In the genomic region with DNA sequence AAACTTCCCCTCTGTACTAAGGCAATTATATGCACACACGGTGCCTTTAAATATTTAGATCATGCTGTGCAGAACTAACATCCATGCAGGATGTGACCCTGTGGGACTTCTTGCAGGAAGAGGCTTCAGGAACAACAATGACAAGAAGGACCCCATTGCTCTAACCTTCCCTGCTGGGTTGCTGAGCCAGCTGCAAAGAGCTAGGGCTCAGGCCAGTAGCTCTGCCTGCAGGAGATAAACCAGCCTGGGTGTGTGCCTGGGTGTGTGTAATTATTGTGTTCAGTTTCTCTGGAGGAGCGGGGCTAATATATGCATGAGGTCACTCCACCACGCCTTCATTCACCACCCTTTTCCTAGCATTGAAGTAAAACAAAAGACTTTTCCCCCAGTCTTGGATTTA, we compare ENCODE assay signal across 12 mouse cellular contexts. TPM values are rescaled to one million over a fixed set of nuclear protein-coding genes. Genes with fewer than 3 reads are reported as not detected.
DNase-seq lines count a peak whose midpoint lies in the region; ATAC-seq and TF ChIP-seq lines count a peak whose summit lies in the region.
"Had no signal": no experiment of that assay in that cellular context is flagged by ENCODE, and none has a peak within 500 bp of the region (broad histone marks: within the 10 kb centered on the region; RNA-seq: fewer than 3 reads in every experiment).

No protein-coding gene starts in this region.

- no peak for ATAC-seq in heart, embryonic 11.5 days (replicated peaks; ENCODE audit: insufficient number of reproducible peaks, low FRiP score, low TSS enrichment)
- ATAC-seq: activated CD4-positive, CD25-positive, alpha-beta regulatory T cell, adult 4 months had no signal

- no peak for TF ChIP-seq POLR2A in brain, embryonic 14.5 days (IDR thresholded peaks at IDR 0.05; ENCODE audit: borderline replicate concordance, extremely low read depth, insufficient read depth, insufficient read length, poor library complexity, severe bottlenecking)

- H3K36me3 ChIP-seq in heart, embryonic 11.5 days (ENCODE audit: control insufficient read depth, insufficient read depth, low read length): no peaks in the 10 kb centered on the region
- H3K36me3 ChIP-seq: limb, embryonic 12.5 days had no signal

- no peak overlapping the region for H3K4me3 ChIP-seq in heart, embryonic 11.5 days (ENCODE audit: low read depth, low read length)
- H3K4me3 ChIP-seq: limb, embryonic 12.5 days had no signal

- intact Hi-C loops in gastrocnemius, postnatal 36 days (cut with DNase I): no loop called here

- 33% methylated on average over 3 of the region's 3 CpGs for WGBS in heart, embryonic 11.5 days (ENCODE audit: insufficient replicate concordance)

- H3K4me1 ChIP-seq in heart, embryonic 11.5 days (ENCODE audit: control insufficient read depth, insufficient read depth, low read length): no peaks in the 10 kb centered on the region

- H3K27me3 ChIP-seq in heart, embryonic 11.5 days (ENCODE audit: control insufficient read depth, insufficient read depth, low read length): no peaks in the 10 kb centered on the region
- H3K27me3 ChIP-seq: limb, embryonic 12.5 days had no signal

- no peak overlapping the region for H3K27ac ChIP-seq in heart, embryonic 11.5 days (ENCODE audit: low read depth, low read length)
- H3K27ac ChIP-seq: limb, embryonic 12.5 days had no signal

- no peak overlapping the region for H3K9ac ChIP-seq in heart, embryonic 11.5 days (ENCODE audit: low read depth, low read length)
- H3K9ac ChIP-seq: limb, embryonic 12.5 days had no signal

- H3K4me2 ChIP-seq in heart, embryonic 11.5 days: no peak overlapping the region
- H3K4me2 ChIP-seq: limb, embryonic 12.5 days had no signal

- TF ChIP-seq CTCF in brain, embryonic 14.5 days (IDR thresholded peaks at IDR 0.05; ENCODE audit: borderline replicate concordance, extremely low read depth, insufficient read depth, insufficient read length): no peak

- no peaks in the 10 kb centered on the region for H3K9me3 ChIP-seq in heart, embryonic 11.5 days (replicated peaks; ENCODE audit: control insufficient read depth, low read length)
- H3K9me3 ChIP-seq: limb, embryonic 12.5 days had no signal

- DNase-seq in heart, adult 18-20 months: peak; percentile 13 to 58
- DNase-seq in brain, embryonic 14.5 days (ENCODE audit: low read depth): peak; percentile 52
- DNase-seq in heart, postnatal 4 days: peak; percentile 32
- peak; percentile 28 for DNase-seq in mesoderm, embryonic 11.5 days (ENCODE audit: low read depth, low spot score)
- no peak for DNase-seq in c-Kit-positive CD71-positive TER-119-positive erythroid progenitor cells, embryonic 14.5 days (ENCODE audit: low spot score)
- no peak for DNase-seq in urinary bladder, postnatal 36 days (ENCODE audit: low spot score in 2 of 2)
- DNase-seq in gastrocnemius, postnatal 36 days: no peak

RNA-seq across cellular contexts. Expression of gene Iyd, which starts 51.8 kb away (rescaled TPM):
- total RNA-seq in heart, adult 18-20 months (2021): not detected
- polyA plus RNA-seq in heart, embryonic 11.5 days (2014; fragmentation: Nextera tagmentation; extraction: Ambion mirVana): 0.52 TPM in 1 of 2 replicates, not detected in the other
- 0.20 and 0.30 TPM in 2 replicates for polyA plus RNA-seq in brain, embryonic 14.5 days (2012; rRNA removed)
- total RNA-seq in heart, postnatal 4 days (2021): under 1 TPM; 0.29 to 0.38 TPM
- not detected for total RNA-seq in gastrocnemius, postnatal 36 days (2021)
- total RNA-seq: common myeloid progenitor, adult 5-6 weeks; granulocyte monocyte progenitor cell, adult 5-6 weeks had no signal
- polyA plus RNA-seq: activated CD4-positive, CD25-positive, alpha-beta regulatory T cell, adult 4 months; limb, embryonic 12.5 days had no signal

Comparison
In these comparisons a context has a peak if more than half of its experiments do, and no peak if none do; other contexts are left out.
1. DNase-seq: peak in heart, adult 18-20 months (2 of 2), brain, embryonic 14.5 days (single experiment), heart, postnatal 4 days (single experiment) and mesoderm, embryonic 11.5 days (single experiment); none in c-Kit-positive CD71-positive TER-119-positive erythroid progenitor cells, embryonic 14.5 days (single experiment), urinary bladder, postnatal 36 days (0 of 2) and gastrocnemius, postnatal 36 days (0 of 2).